Mouse (Mus musculus) mammary gland, adult 2 months (tissue): ENCODE data around the gene Klc2. TPM values are rescaled to one million over a fixed set of nuclear protein-coding genes. Genes with fewer than 3 reads are reported as not detected.

Experiments
- polyA plus RNA-seq: library from polyadenylated mRNA; depleted of rRNA; stranded (reverse); fragments of >200 nt; gene quantifications from 2 replicates; pipeline ENCODE4 v1.2.3, GENCODE M21; 2012; ENCODE audit warnings: low replicate concordance; rRNA removed

Klc2 gene
- polyA plus RNA-seq, result 44.4 and 46.1 TPM in 2 replicates

DNA sequence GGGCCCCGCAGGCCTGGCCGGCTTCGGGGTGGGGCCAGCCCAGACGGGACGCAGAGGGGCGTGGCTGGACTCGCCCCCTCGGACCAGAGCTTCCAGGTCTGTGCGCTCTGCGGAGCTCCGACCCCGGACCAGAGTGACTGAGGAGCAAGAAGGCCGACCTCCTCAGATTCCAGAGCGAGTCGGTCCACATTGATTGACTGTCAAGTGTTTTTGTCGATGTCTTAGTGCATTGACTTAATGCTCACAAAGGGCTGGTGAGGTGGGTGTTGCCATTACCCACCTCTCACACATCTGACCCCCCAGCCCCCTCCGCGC lies at the start of gene Klc2:
TSS of gene Klc2 (minus strand) at position 177 of the 315 bp plus-strand sequence.

DNA sequence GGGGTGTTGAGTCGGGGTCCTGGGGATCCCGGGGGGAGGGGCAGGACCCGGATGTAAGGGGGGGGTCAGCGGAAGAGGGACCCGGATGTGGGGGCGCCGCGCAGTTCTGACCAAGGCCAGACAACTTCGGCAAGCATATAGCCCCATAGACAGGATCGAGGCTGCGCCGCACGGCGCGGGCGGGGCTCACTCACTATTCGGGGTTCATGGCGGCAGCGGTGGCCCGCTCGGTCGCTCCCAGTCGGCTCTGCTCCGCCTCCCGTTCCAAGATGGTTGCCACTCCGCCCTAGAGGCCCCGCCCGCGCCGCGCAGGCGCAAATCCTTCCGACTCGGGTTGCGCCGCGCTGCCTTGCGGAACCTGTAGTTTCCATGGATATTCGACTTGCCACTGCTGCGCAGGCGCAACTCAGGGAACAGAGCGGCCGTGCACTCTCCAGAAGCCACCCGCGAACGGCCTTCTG lies 11.6 kb downstream of the Klc2 start, which contains the start of gene Rab1b:
TSS of gene Rab1b (minus strand) at position 342 of the 461 bp plus-strand sequence.

DNA sequence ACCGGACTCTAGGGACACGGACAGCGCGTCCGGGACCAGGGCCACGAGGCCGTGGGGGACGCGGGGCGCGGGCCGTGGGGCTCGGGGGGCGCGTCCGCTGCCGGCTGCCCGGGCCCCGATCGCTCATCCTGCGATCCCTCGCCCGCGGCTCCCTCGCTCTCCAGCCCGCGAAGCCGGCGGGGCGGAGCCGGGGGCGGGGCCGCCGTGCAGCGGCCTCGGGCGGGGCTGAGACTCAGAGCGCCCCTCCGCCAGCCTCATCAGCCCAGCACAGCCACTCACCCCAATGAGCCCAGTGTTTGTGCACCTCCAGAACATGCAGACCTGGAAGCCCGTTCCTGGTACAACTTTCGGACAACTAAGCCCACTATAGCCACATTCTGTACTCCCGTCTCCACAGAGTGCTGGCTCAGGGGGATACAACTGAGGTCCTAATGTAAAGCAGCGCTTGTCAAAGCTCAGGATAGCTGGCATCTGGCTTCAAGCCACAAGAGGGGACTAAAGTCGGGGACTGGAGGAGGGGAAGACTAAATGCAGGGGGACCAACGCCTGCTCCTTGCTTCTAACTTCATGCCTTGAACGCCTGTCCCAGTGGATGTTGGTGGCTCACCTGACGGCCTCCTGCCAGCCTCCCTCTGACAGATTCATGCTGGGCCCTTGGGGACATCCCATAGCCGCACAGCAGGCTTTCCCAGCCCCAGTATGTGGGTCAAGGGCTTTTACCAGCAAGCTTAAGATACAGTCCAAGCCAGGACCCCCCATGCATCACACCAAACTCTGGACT lies 19.8 kb downstream of the Klc2 start, which contains the start of gene Cnih2:
TSS of gene Cnih2 (minus strand) at position 159 of the 781 bp plus-strand sequence.

DNA sequence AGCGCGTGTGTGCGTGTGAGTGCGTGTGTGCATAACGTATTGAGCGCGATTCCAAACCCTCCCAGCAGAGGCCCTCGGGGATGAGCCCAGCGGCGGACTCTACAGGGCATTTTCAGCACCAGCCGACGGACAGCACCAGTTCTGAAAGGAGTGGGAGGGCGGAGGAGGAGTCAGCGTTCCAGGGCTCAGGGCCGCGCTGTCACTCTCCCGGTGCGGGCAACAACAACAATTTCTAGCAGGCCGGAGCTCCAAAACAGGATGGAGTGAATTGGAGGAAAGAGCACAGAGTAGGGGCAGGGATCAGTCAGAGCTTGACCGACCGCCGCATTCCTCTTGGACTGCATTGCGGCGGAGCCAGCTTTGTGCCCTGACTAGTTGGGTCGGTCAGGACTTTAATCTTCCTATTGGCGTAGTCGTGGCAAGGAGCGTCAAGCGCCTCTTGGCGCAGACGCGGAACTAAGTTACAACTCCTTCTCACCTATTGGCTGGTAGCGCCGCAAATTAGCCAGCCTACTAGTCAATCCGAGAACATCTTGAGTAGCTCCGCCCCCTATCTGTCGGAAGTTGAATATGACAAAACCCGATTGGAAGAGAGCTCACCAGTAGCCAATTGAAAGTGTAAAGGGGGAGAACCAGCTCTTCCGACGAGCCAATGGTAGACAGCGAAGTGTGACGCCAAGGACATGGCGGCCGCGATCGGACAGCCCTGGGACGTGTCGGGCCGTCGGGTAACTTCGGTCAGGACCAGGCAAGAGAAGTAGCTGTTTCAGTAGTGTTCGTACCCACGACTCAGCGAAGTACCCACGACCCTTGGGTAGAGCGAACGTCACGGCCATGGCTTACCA lies 30.3 kb downstream of the Klc2 start, which contains the start of gene Yif1a:
TSS of gene Yif1a (plus strand) at position 655 of the 845 bp plus-strand sequence.

DNA sequence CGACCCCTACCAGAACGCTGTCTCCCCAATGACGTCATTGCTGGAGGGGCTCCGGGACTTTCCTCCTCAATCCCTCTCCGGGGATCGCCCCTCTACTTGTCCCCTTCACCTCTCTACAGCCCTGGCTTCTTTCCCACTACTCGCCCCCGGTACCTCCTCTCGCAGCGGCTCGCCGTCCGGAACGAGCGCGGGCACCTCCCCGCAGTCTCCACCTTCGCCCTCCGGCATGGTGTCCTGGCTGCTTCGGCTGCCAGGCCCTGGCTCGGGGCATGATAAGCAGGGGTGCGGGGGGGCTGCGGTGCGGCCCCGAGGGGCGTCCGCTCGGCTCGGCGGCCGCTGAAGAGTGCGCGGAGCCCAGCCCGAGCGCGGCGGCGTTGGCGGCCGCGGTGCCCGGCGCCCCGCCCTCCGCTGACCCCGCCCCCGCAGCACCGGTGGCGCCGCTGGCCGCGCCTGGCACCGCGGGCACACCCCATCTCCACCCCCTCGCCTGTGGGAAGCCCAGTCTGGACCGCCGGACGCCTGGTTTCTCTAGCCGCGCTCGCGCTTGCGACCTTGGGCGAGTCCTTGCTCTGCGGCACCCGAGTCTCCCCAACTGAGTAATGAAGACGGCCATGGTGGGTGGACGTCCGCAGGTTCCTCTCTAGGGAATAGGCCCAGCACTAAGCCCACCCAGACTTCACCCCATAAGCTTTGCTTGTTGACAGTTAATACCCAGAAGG lies 33.1 kb downstream of the Klc2 start, which contains the start of gene Tmem151a:
TSS of gene Tmem151a (minus strand) at position 387 of the 719 bp plus-strand sequence.

DNA sequence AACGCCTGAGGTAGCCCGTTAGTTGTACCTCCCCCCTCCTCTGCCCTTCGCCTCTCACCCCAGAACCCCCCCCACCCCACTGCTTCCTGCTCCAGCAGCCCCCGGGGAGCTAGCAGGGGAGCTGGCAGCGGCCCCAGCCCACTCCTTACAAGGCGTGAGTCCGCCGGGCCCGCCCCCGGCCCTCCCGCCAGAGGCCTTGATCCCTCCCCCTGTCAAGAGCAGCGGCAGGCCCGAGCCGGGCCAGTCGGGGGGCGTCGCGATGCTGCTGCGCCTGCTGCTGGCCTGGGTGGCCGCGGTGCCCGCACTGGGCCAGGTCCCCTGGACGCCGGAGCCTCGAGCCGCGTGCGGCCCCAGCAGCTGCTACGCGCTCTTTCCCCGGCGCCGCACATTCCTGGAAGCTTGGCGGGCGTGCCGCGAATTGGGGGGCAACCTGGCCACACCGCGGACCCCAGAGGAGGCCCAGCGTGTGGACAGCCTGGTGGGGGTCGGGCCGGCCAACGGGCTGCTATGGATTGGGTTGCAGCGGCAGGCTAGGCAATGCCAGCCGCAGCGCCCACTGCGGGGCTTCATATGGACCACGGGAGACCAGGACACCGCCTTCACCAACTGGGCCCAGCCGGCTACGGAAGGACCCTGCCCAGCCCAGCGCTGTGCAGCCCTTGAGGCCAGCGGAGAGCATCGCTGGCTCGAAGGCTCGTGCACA lies 50.3 kb downstream of the Klc2 start, which contains the start of gene Cd248:
TSS of gene Cd248 (plus strand) at position 212 of the 703 bp plus-strand sequence.

Other genes starting within 250 kb of the Klc2 start
- 0.54 and 894 TPM in 2 replicates for gene Actn3, start 240.7 kb downstream of the Klc2 start, polyA plus RNA-seq
- gene Zdhhc24, start 239.9 kb downstream of the Klc2 start, polyA plus RNA-seq, result 29.8 and 33.4 TPM in 2 replicates
- gene Bbs1, start 211.9 kb downstream of the Klc2 start, polyA plus RNA-seq, result 2.7 and 4.2 TPM in 2 replicates
- 87.1 and 105 TPM in 2 replicates for gene Dpp3, start 190.3 kb downstream of the Klc2 start, polyA plus RNA-seq
- gene Peli3, start 175.4 kb downstream of the Klc2 start, polyA plus RNA-seq, result 6.9 and 8.4 TPM in 2 replicates
- gene Mrpl11, start 156.4 kb downstream of the Klc2 start, polyA plus RNA-seq, result 19.5 and 24.0 TPM in 2 replicates
- 0.47 and 0.59 TPM in 2 replicates for gene Npas4, start 128.2 kb downstream of the Klc2 start, polyA plus RNA-seq
- 8.9 and 19.4 TPM in 2 replicates for gene Slc29a2, start 94.7 kb downstream of the Klc2 start, polyA plus RNA-seq
- 33.1 and 40.6 TPM in 2 replicates for gene B4gat1, start 79.7 kb downstream of the Klc2 start, polyA plus RNA-seq
- gene AC124502.3, start 79.7 kb downstream of the Klc2 start, polyA plus RNA-seq, result 0.11 and 0.20 TPM in 2 replicates
- gene Brms1, start 77.2 kb downstream of the Klc2 start, polyA plus RNA-seq, result 31.7 and 37.6 TPM in 2 replicates
- gene Rin1, start 68.1 kb downstream of the Klc2 start, polyA plus RNA-seq, result 11.1 and 16.2 TPM in 2 replicates
- 119 and 148 TPM in 2 replicates for gene Cd248, start 50.5 kb downstream of the Klc2 start, polyA plus RNA-seq
- gene Tmem151a, start 33.0 kb downstream of the Klc2 start, polyA plus RNA-seq, result 0.20 and 0.41 TPM in 2 replicates
- 170 and 227 TPM in 2 replicates for gene Yif1a, start 30.0 kb downstream of the Klc2 start, polyA plus RNA-seq
- 0.96 and 3.2 TPM in 2 replicates for gene Cnih2, start 20.0 kb downstream of the Klc2 start, polyA plus RNA-seq
- gene Rab1b, start 11.5 kb downstream of the Klc2 start, polyA plus RNA-seq, result 267 and 345 TPM in 2 replicates
- gene Pacs1, start 154.6 kb upstream of the Klc2 start, polyA plus RNA-seq, result 40.7 and 52.1 TPM in 2 replicates
- 79.2 and 128 TPM in 2 replicates for gene Sf3b2, start 176.9 kb upstream of the Klc2 start, polyA plus RNA-seq
- gene Gal3st3, start 179.8 kb upstream of the Klc2 start, polyA plus RNA-seq, result 0.04 and 0.36 TPM in 2 replicates
- gene Catsper1, start 217.2 kb upstream of the Klc2 start, polyA plus RNA-seq, result not detected in 2 replicates
- gene Cst6, start 231.0 kb upstream of the Klc2 start, polyA plus RNA-seq, result 4.1 and 142 TPM in 2 replicates
- 14.3 and 25.0 TPM in 2 replicates for gene Eif1ad, start 248.2 kb upstream of the Klc2 start, polyA plus RNA-seq
- 85.0 and 196 TPM in 2 replicates for gene Banf1, start 248.6 kb upstream of the Klc2 start, polyA plus RNA-seq